Mouse (Mus musculus) small intestine, adult 2 months (tissue): Measurements from ENCODE around the gene Gm28048. TPM values are rescaled to one million over a fixed set of nuclear protein-coding genes. Genes with fewer than 3 reads are reported as not detected.

ENCODE experiments used
- H3K27ac ChIP-seq: fragments of 200-500 bp; 2 replicates; pipeline ENCODE4 v1.5.1; 2012; ENCODE audit warnings: low read depth, low read length, control low read depth, inconsistent platforms; ENCODE audit not compliant: insufficient read depth
- H3K27me3 ChIP-seq: fragments of 200-500 bp; 2 replicates; pipeline ENCODE4 v1.6.1; 2012; ENCODE audit warnings: mild to moderate bottlenecking, moderate library complexity, low read length, inconsistent platforms; ENCODE audit not compliant: control insufficient read depth, insufficient read depth
- H3K36me3 ChIP-seq: fragments of 200-500 bp; 2 replicates; pipeline ENCODE4 v1.6.1; 2012; ENCODE audit warnings: mild to moderate bottlenecking, low read length, control low read depth, inconsistent platforms; ENCODE audit not compliant: control insufficient read depth, insufficient read depth
- H3K4me1 ChIP-seq: fragments of 200-500 bp; 2 replicates; pipeline ENCODE4 v1.6.1; 2012; ENCODE audit warnings: low read length, inconsistent platforms, mixed read lengths; ENCODE audit not compliant: control insufficient read depth, insufficient read depth, insufficient read length
- H3K4me3 ChIP-seq: fragments of 200-500 bp; 2 replicates; pipeline ENCODE4 v1.5.1; 2012; ENCODE audit warnings: low read depth, mild to moderate bottlenecking, control low read depth, inconsistent platforms, low read length, moderate library complexity
- CTCF ChIP-seq: fragments of 200-500 bp; IDR thresholded peaks from 2 replicates; pipeline ENCODE4 v1.5.1; 2012; ENCODE audit warnings: low read depth, mild to moderate bottlenecking, control low read depth, inconsistent platforms, low read length, moderate library complexity, mixed read lengths; ENCODE audit not compliant: insufficient replicate concordance, insufficient read length; ENCODE audit errors: extremely low read depth
- POLR2A ChIP-seq: fragments of 200-500 bp; IDR thresholded peaks from 2 replicates; pipeline ENCODE4 v1.6.1; 2012; ENCODE audit warnings: low read depth, mild to moderate bottlenecking, control low read depth, inconsistent platforms, low read length, moderate library complexity
- WGBS: fragments of 180-500 bp; shearing (Covaris S2); methylation state at CpG from one replicate; pipeline ENCODE4 v1.1.7; 2018; 5-methylcytosine and 5-hydroxymethylcytosine counted together
- polyA plus RNA-seq: library from polyadenylated mRNA; depleted of rRNA; stranded (reverse); fragments of >200 nt; gene quantifications from 2 replicates; pipeline ENCODE4 v1.2.3, GENCODE M21; 2012

Gene Gm28048
- polyA plus RNA-seq, 1 experiment, result not detected

- H3K4me1 ChIP-seq, result peaks cover 13% of the 10 kb centered on the region
- no peak for TF ChIP-seq POLR2A
- TF ChIP-seq CTCF, result no peak
- no peaks in the 10 kb centered on the region for H3K36me3 ChIP-seq
- H3K4me3 ChIP-seq, result no peak overlapping the region
- H3K27ac ChIP-seq, result no peak overlapping the region
- WGBS, result 80% methylated on average over 14 of the region's 14 CpGs
- no peaks in the 10 kb centered on the region for H3K27me3 ChIP-seq
Measured at GRCm38 (mm10) chr11:22826051-22826450, 155.8 kb downstream of the Gm28048 start.

- H3K27ac ChIP-seq, result no peak overlapping the region
- no peaks in the 10 kb centered on the region for H3K27me3 ChIP-seq
- no peak overlapping the region for H3K4me3 ChIP-seq
- H3K4me1 ChIP-seq, result peaks cover 13% of the 10 kb centered on the region
- TF ChIP-seq CTCF, result no peak
- no peak for TF ChIP-seq POLR2A
- WGBS, result 95% methylated on average over 1 of the region's 1 CpGs
- H3K36me3 ChIP-seq, result no peaks in the 10 kb centered on the region
Measured at GRCm38 (mm10) chr11:22825548-22825947, 156.3 kb downstream of the Gm28048 start.

DNA sequence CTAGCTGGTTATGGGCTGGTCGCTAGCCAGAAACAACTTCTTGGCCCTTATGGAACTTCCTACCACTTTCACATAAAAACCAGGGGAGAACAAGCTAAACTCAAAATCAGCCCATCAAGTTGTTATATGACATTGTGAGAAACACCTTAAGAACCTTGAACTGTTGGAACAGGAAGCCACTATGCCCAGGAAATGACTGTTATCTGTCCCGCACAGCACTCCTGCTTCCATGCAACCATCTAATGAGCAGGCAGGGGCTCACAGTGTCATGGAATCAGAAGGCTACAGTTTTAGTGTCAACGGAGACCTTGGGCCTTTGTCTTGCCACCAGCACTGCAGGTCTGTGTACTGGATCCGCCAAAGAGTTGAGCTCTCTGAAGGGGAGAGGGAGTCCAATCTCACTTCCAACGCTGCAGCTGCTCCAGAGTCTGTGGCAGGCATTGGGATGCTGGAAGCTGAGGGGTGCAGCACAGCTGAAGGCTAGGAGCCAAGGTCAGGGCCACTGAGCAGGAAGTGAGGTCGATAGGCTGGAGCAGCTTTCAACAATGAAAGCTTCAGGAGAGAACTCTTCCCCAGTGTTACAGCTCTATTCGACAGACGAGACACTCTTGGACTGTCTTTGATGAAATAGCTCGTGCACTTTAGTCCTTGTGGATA, 157.7 kb downstream of the Gm28048 start:
- H3K27me3 ChIP-seq, result no peaks in the 10 kb centered on the region
- no peaks in the 10 kb centered on the region for H3K36me3 ChIP-seq
- peaks cover 12% of the 10 kb centered on the region; the same call in 1 of the 2 replicates for H3K4me1 ChIP-seq
- TF ChIP-seq CTCF (no peak), POLR2A (no peak)
- WGBS, result 59% methylated on average over 9 of the region's 9 CpGs
- no peak overlapping the region for H3K4me3 ChIP-seq
- no peak overlapping the region for H3K27ac ChIP-seq

DNA sequence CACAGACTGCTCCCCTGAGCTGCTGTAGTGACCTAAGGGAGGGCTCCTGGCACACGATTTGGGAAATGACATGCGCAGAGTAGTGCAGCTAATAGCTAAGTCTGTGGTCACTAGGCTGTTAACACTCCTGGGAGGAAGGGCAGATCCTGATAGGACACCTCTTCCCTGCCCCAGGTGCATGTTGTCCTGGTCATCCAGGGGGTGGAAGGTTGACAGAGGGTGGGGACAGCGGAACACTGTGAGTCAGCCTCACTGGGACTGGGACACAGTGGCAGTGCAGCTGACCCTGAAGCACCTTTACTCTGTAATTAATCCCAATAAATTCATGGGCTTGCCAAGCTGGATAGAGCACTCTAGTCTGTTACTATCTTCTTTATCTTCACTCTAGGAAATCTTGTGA, 160.6 kb downstream of the Gm28048 start:
- Histone ChIP-seq H3K4me3 (no peak overlapping the region), H3K4me1 (peaks cover 13% of the 10 kb centered on the region; the same call in 1 of the 2 replicates), H3K27ac (peak overlapping the region; percentile 44; the same call in 1 of the 2 replicates), H3K36me3 (no peaks in the 10 kb centered on the region), H3K27me3 (no peaks in the 10 kb centered on the region)
- WGBS, result 60% methylated on average over 3 of the region's 3 CpGs
- TF ChIP-seq POLR2A, result no peak
- TF ChIP-seq CTCF, result no peak

DNA sequence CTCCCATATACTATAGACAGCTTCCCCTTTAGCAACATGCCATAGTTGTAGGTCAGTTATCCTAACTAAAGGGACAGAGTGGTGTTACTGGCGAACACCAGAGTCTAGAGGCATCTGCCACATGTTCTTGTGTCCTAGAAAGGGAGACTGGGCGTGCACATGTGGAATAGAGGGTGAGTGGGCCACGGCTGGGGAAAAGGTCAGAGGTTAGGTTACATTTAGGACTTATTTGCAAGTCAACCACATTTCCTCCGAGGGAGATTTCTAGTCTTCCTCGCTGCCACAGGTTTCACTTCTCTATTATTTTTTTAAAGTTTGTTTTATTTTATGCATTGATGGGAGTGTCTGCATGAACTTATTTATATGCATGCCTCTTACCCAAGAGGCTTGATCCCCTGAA, 163.5 kb downstream of the Gm28048 start:
- TF ChIP-seq POLR2A, result no peak
- no peak for TF ChIP-seq CTCF
- no peaks in the 10 kb centered on the region for H3K27me3 ChIP-seq
- H3K4me1 ChIP-seq, result peaks cover 9% of the 10 kb centered on the region; the same call in 1 of the 2 replicates
- no peak overlapping the region for H3K27ac ChIP-seq
- no peaks in the 10 kb centered on the region for H3K36me3 ChIP-seq
- 73% methylated on average over 5 of the region's 5 CpGs for WGBS
- no peak overlapping the region for H3K4me3 ChIP-seq

DNA sequence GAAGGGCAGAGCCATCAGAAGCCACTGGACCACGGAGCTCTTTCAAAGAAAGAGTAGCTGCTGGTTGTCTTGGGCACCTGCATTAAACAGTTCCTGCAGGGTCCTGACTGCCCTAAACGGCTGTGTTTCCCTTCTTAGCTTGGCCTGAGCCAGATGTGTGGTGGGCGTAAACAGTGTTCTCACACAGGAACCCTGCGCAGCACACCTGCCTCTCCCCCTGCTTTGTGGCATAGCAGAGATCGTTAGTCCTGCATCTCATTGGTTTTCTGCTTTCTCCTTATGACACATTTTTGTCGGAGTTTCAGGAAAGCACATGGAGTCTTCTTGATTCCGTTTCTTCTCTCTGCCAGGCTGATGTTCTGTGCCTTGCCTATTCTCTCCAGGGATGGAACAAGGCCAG, 166.0 kb downstream of the Gm28048 start:
- no peak for TF ChIP-seq CTCF
- TF ChIP-seq POLR2A, result no peak
- Histone ChIP-seq H3K4me1 (peaks cover 2% of the 10 kb centered on the region; the same call in 1 of the 2 replicates), H3K4me3 (no peak overlapping the region), H3K27ac (no peak overlapping the region), H3K27me3 (no peaks in the 10 kb centered on the region), H3K36me3 (no peaks in the 10 kb centered on the region)
- 88% methylated on average over 7 of the region's 7 CpGs for WGBS

DNA sequence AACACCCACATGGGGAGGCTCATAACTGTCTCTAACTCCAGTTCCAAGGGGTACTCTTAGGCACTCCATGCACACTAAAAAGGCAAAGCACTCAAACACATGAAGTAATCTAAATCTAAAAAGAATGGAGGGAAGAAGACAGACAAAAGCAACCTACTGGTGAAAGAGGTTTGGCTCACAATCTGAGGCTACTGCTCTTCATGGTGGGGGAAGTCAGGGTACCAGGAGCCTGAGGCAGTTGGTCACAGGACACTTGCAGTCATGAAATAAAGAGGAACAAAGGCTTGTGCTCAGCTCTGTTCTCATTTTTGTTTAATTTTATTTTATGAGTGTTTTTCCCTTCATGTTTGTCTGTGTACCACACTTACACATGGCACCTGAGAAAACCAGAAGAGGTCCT, 166.7 kb downstream of the Gm28048 start:
- peaks cover 2% of the 10 kb centered on the region; the same call in 1 of the 2 replicates for H3K4me1 ChIP-seq
- H3K4me3 ChIP-seq, result no peak overlapping the region
- no peak overlapping the region for H3K27ac ChIP-seq
- no peaks in the 10 kb centered on the region for H3K27me3 ChIP-seq
- TF ChIP-seq POLR2A (no peak), CTCF (no peak)
- H3K36me3 ChIP-seq, result no peaks in the 10 kb centered on the region
